Mouse (Mus musculus) neural tube, embryonic 12.5 days (tissue): Measurements from ENCODE around the gene Ccnd2. TPM values are rescaled to one million over a fixed set of nuclear protein-coding genes. Genes with fewer than 3 reads are reported as not detected.

Experiments
- ATAC-seq: fragments of 200-750 bp; cut with Nextera tagmentation; 2 replicates; pipeline ENCODE4 v1.8.0; 2017; ENCODE audit warnings: low read depth, mild to moderate bottlenecking, moderate TSS enrichment, moderate library complexity; ENCODE audit not compliant: low FRiP score
- H3K27ac ChIP-seq: fragments of 300-500 bp; sonication (generic); 2 replicates; pipeline ENCODE4 v1.5.1; 2016
- H3K27me3 ChIP-seq: fragments of 300-500 bp; sonication (generic); replicated peaks from 2 replicates; pipeline ENCODE4 v1.6.1; 2016; ENCODE audit warnings: mild to moderate bottlenecking
- H3K36me3 ChIP-seq: fragments of 300-500 bp; sonication (generic); 2 replicates; pipeline ENCODE4 v1.6.1; 2016; ENCODE audit warnings: mild to moderate bottlenecking
- H3K4me1 ChIP-seq: fragments of 300-500 bp; sonication (generic); 2 replicates; pipeline ENCODE4 v1.6.1; 2016
- H3K4me2 ChIP-seq: fragments of 300-500 bp; sonication (generic); replicated peaks from 2 replicates; pipeline ENCODE4 v1.6.1; 2016; ENCODE audit warnings: mild to moderate bottlenecking
- H3K4me3 ChIP-seq: fragments of 300-500 bp; sonication (generic); 2 replicates; pipeline ENCODE4 v1.5.1; 2016
- H3K9ac ChIP-seq: fragments of 300-500 bp; sonication (generic); 2 replicates; pipeline ENCODE4 v1.6.1; 2016; ENCODE audit warnings: mild to moderate bottlenecking
- H3K9me3 ChIP-seq: fragments of 300-500 bp; sonication (generic); 2 replicates; pipeline ENCODE4 v1.6.1; 2016; ENCODE audit warnings: mild to moderate bottlenecking
- WGBS: fragments of 180-500 bp; shearing (Covaris S2); methylation state at CpG from one replicate; pipeline ENCODE4 v1.1.7; 2016; 5-methylcytosine and 5-hydroxymethylcytosine counted together
- polyA plus RNA-seq: library from polyadenylated mRNA; unstranded; fragments of >200 nt; fragmentation: Nextera tagmentation; extraction: Ambion mirVana; gene quantifications from 2 replicates; pipeline ENCODE4 v1.2.1, GENCODE M21; 2016

The Ccnd2 gene
- polyA plus RNA-seq, 1 experiment from 2014 or later, result 399 TPM

GRCm38 (mm10) chr6:127094565-127094964 is 57.4 kb downstream of the Ccnd2 start:
- H3K36me3 ChIP-seq, result peaks cover 26% of the 10 kb centered on the region
- H3K4me3 ChIP-seq, result no peak overlapping the region
- H3K4me1 ChIP-seq, result no peaks in the 10 kb centered on the region
- no peak overlapping the region for H3K4me2 ChIP-seq
- 68% methylated on average over 7 of the region's 7 CpGs for WGBS
- H3K27ac ChIP-seq, result no peak overlapping the region
- H3K9me3 ChIP-seq, result no peaks in the 10 kb centered on the region
- no peak overlapping the region for H3K9ac ChIP-seq
- no peaks in the 10 kb centered on the region for H3K27me3 ChIP-seq
- no peak for ATAC-seq

DNA sequence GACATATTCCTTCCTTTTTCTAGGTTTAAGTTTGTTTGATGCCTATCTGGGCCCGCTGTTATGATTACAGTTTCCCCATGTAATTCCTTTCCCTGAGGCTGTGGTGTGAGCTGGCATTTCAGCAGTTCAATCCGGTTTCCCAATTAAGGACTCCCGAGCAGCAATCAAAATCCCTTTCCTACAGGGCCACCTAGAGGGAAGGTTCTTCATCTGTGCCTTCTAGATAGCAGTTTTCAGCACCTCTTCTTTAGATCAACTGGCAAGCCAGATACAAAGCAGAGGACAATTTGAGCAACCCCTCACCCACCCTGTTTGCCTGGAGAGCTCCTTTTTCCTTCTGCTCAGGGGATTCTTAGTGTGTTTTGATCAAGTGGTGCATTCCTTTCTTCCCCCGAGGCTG is 65.3 kb downstream of the Ccnd2 start:
- no peak overlapping the region for H3K27ac ChIP-seq
- no peaks in the 10 kb centered on the region for H3K4me1 ChIP-seq
- ATAC-seq, result no peak
- peaks cover 1% of the 10 kb centered on the region; the same call in 1 of the 2 replicates for H3K27me3 ChIP-seq
- WGBS, result 81% methylated on average over 4 of the region's 4 CpGs
- no peak overlapping the region for H3K4me3 ChIP-seq
- no peak overlapping the region for H3K4me2 ChIP-seq
- peaks cover 44% of the 10 kb centered on the region for H3K36me3 ChIP-seq
- no peak overlapping the region for H3K9ac ChIP-seq
- H3K9me3 ChIP-seq, result no peaks in the 10 kb centered on the region

- H3K9me3 ChIP-seq, result no peaks in the 10 kb centered on the region
- no peak overlapping the region for H3K4me3 ChIP-seq
- no peak overlapping the region for H3K27ac ChIP-seq
- ATAC-seq, result no peak
- H3K9ac ChIP-seq, result no peak overlapping the region
- H3K4me2 ChIP-seq, result no peak overlapping the region
- 78% methylated on average over 6 of the region's 6 CpGs for WGBS
- 0 out of 2 replicates have a peak, but pooled peaks cover 4% of the 10 kb centered on the region for H3K4me1 ChIP-seq
- H3K36me3 ChIP-seq, result 0 out of 2 replicates have a peak, but pooled peaks cover 4% of the 10 kb centered on the region
- peaks cover 11% of the 10 kb centered on the region; the same call in 1 of the 2 replicates for H3K27me3 ChIP-seq
These were observed 70.2 kb downstream of the Ccnd2 start for GRCm38 (mm10) chr6:127081820-127082219.

GRCm38 (mm10) chr6:127079867-127080731 is 71.9 kb downstream of the Ccnd2 start:
- H3K4me2 ChIP-seq, result peak overlapping the region; percentile 98

More at GRCm38 (mm10) chr6:127079867-127080731, 71.9 kb downstream of the Ccnd2 start:
- Histone ChIP-seq H3K27ac (peak overlapping the region; percentile 7; the same call in 1 of the 2 replicates), H3K4me1 (0 out of 2 replicates have a peak, but pooled peaks cover 4% of the 10 kb centered on the region), H3K9ac (peak overlapping the region; percentile 69), H3K4me3 (peak overlapping the region; percentile 58), H3K9me3 (no peaks in the 10 kb centered on the region), H3K27me3 (peaks cover 11% of the 10 kb centered on the region; the same call in 1 of the 2 replicates), H3K36me3 (no peaks in the 10 kb centered on the region)
- peak; percentile 92 for ATAC-seq
- under 1% methylated on average over 59 of the region's 59 CpGs for WGBS

Other genes starting within 250 kb of the Ccnd2 start
- gene Dyrk4, start 230.4 kb downstream of the Ccnd2 start, polyA plus RNA-seq, result not detected in 2 replicates
- 37.9 and 39.0 TPM in 2 replicates for gene Rad51ap1, start 212.6 kb downstream of the Ccnd2 start, polyA plus RNA-seq
- 22.4 and 24.5 TPM in 2 replicates for gene D6Wsu163e, start 212.2 kb downstream of the Ccnd2 start, polyA plus RNA-seq
- 0.13 and 0.34 TPM in 2 replicates for gene Fgf6, start 136.6 kb downstream of the Ccnd2 start, polyA plus RNA-seq
- gene Fgf23, start 79.3 kb downstream of the Ccnd2 start, polyA plus RNA-seq, result not detected in 2 replicates
- 7.9 and 8.3 TPM in 2 replicates for gene Tigar, start 42.6 kb downstream of the Ccnd2 start, polyA plus RNA-seq